Mouse (Mus musculus) limb, embryonic 11.5 days (tissue): ENCODE measurements at regions not wholly inside any gene's neighbourhood (a gene's known extent, or its start where the extent isn't known, plus 50 kb on each side); places are given as distances from the start of the nearest gene placed in this dataset.

Experiments used
- ATAC-seq: fragments of 200-750 bp; cut with Nextera tagmentation; 2 replicates; pipeline ENCODE4 v1.8.0; 2017; ENCODE audit warnings: low read depth; ENCODE audit not compliant: insufficient number of reproducible peaks, low FRiP score, low TSS enrichment
- DNase-seq: peaks from one replicate; pipeline ENCODE4 v3.0.0-alpha.2; 2015; ENCODE audit warnings: low spot score
- H3K27ac ChIP-seq: fragments of 300-500 bp; sonication (generic); replicated peaks from 2 replicates; pipeline ENCODE4 v1.5.1; 2014; ENCODE audit warnings: low read depth, mild to moderate bottlenecking, low read length
- H3K27me3 ChIP-seq: fragments of 300-500 bp; sonication (generic); 2 replicates; pipeline ENCODE4 v1.6.1; 2014; ENCODE audit warnings: mild to moderate bottlenecking, low read length, mixed read lengths; ENCODE audit not compliant: control insufficient read depth, insufficient read depth
- H3K36me3 ChIP-seq: fragments of 300-500 bp; sonication (generic); 2 replicates; pipeline ENCODE4 v1.6.1; 2014; ENCODE audit warnings: mild to moderate bottlenecking, low read length, moderate library complexity, mixed read lengths; ENCODE audit not compliant: control insufficient read depth, insufficient read depth
- H3K4me1 ChIP-seq: fragments of 300-500 bp; sonication (generic); 2 replicates; pipeline ENCODE4 v1.6.1; 2014; ENCODE audit warnings: low read length, mixed read lengths; ENCODE audit not compliant: control insufficient read depth, insufficient read depth
- H3K4me2 ChIP-seq: fragments of 300-500 bp; sonication (generic); 2 replicates; pipeline ENCODE4 v1.6.1; 2014; ENCODE audit warnings: low read depth, mild to moderate bottlenecking, moderate library complexity; ENCODE audit not compliant: severe bottlenecking
- H3K4me3 ChIP-seq: fragments of 300-500 bp; sonication (generic); 2 replicates; pipeline ENCODE4 v1.5.1; 2014; ENCODE audit warnings: low read depth, low read length
- H3K9ac ChIP-seq: fragments of 300-500 bp; sonication (generic); 2 replicates; pipeline ENCODE4 v1.6.1; 2014; ENCODE audit warnings: mild to moderate bottlenecking, low read length
- H3K9me3 ChIP-seq: fragments of 300-500 bp; sonication (generic); 2 replicates; pipeline ENCODE4 v1.6.1; 2016; ENCODE audit warnings: low read length; ENCODE audit not compliant: control insufficient read depth
- WGBS: fragments of 180-500 bp; shearing (Covaris S2); extraction: QIAGEN DNeasy Blood & Tissue Kit; methylation state at CpG from one replicate; pipeline ENCODE4 v1.1.7; 2014; 5-methylcytosine and 5-hydroxymethylcytosine counted together

DNA sequence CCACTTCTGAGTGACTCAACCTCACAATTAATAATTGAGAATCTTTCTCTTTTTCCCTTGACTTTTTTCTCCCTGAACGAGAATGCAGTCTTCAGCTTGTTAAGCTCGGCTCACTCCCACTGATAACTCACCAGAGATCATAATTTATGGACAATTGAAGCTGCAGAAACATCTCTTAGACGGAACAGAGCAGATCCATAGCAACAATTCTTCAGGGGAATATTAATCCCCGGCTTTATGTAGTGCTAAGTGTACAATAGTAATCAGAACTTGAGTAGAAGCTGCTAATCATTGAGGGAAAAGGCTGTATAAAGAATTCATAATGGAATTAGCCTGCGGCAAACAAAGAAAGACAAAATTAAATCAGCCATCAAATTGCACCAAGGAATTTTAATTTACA lies 395.0 kb upstream of the Spred2 start:
- DNase-seq (no peak), ATAC-seq (no peak)
- Histone ChIP-seq H3K9ac (no peak overlapping the region), H3K27me3 (no peaks in the 10 kb centered on the region), H3K9me3 (no peaks in the 10 kb centered on the region), H3K4me1 (0 out of 2 replicates have a peak, but pooled peaks cover 6% of the 10 kb centered on the region), H3K4me3 (no peak overlapping the region), H3K27ac (no peak overlapping the region), H3K36me3 (no peaks in the 10 kb centered on the region), H3K4me2 (no peak overlapping the region)
- 53% methylated on average over 5 of the region's 5 CpGs for WGBS

DNA sequence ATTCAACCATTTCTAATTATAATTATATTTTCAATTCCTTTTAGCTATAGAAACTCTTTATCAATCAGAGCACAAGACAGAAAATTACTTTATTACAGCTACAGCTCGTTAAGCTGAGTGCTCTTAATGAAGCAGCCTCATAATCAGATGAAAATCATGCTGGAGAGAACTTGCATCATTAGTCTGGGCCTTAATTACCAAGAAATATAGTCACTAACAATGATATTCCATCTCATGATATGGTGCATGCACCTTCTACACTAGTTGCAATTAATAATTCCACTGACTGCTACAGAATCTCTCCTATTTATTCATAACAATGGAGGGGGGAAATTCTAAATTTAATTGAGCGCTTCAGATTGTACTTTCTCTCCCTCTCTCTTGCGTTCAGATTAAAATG lies 393.5 kb upstream of the Spred2 start:
- Histone ChIP-seq H3K4me2 (no peak overlapping the region), H3K4me1 (0 out of 2 replicates have a peak, but pooled peaks cover 6% of the 10 kb centered on the region), H3K9me3 (no peaks in the 10 kb centered on the region), H3K9ac (no peak overlapping the region), H3K27ac (no peak overlapping the region), H3K27me3 (no peaks in the 10 kb centered on the region), H3K36me3 (no peaks in the 10 kb centered on the region), H3K4me3 (no peak overlapping the region)
- ATAC-seq (no peak), DNase-seq (no peak)
- 74% methylated on average over 3 of the region's 3 CpGs for WGBS

DNA sequence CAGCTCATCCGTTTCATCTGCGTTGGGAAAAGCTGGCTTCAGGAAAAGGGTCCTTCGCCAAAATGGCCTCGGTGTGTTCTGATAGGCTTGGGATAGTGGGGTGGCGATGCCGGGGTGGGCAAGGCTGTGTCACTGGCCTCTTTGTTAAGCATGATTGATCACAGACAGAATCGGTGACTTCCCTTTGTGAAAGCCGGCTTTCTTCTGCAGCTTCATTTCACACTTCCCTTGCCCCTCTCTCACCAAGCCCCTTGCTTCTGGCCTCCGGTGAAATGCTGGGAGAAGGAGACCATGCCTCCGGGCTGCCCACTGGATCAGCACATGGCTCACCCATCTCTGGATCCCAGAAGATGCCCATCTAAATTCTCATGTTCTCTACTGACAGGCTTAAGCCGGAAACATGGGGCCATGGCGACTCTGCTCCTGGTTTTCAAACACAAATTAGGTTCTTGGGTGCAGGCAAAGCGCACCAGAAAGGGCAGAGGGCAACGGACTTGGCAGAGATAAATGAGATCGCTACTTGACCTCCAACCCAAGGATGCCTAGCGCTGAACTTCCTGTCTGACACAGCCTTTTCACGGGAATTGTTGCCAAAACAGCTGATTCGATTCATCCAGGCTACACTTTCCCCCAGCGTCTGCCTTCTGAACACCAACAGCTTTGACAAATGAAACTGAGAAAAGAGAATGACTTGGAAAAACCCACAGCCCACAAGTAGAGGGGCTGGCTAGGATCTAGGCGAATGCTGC lies 392.7 kb upstream of the Spred2 start:
- no peak overlapping the region for H3K4me3 ChIP-seq
- no peak for ATAC-seq
- peak overlapping the region; percentile 1; the same call in 1 of the 2 replicates for H3K4me2 ChIP-seq
- H3K27me3 ChIP-seq: no peaks in the 10 kb centered on the region
- H3K36me3 ChIP-seq: no peaks in the 10 kb centered on the region
- H3K9me3 ChIP-seq: no peaks in the 10 kb centered on the region
- 0 out of 2 replicates have a peak, but pooled peaks cover 6% of the 10 kb centered on the region for H3K4me1 ChIP-seq
- H3K27ac ChIP-seq: no peak overlapping the region
- DNase-seq: peak; percentile 36
- WGBS: 15% methylated on average over 20 of the region's 20 CpGs
- H3K9ac ChIP-seq: no peak overlapping the region

DNA sequence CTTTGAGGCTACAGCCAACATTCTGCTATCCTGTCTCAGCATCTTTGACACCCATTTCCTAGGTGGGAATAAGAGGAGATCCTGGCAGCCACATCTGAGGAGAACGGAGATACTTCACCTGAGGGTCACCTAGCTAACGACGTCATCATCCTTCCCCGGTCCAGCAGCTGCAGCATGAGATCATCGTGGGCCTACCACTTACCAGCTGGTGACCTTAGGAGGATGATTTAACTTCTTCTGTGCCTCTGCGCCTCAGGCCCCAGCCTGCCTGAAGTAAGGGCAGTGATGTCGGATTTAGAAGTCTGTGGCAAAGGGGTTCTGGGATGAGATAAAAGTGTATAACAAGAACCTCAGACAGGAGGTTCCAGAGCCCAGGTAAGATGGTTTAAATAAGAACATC lies 391.3 kb upstream of the Spred2 start:
- Histone ChIP-seq H3K27me3 (no peaks in the 10 kb centered on the region), H3K9me3 (no peaks in the 10 kb centered on the region), H3K36me3 (no peaks in the 10 kb centered on the region), H3K4me3 (no peak overlapping the region), H3K4me1 (0 out of 2 replicates have a peak, but pooled peaks cover 6% of the 10 kb centered on the region), H3K4me2 (no peak overlapping the region), H3K27ac (no peak overlapping the region), H3K9ac (no peak overlapping the region)
- 75% methylated on average over 7 of the region's 7 CpGs for WGBS
- ATAC-seq (no peak), DNase-seq (no peak)

DNA sequence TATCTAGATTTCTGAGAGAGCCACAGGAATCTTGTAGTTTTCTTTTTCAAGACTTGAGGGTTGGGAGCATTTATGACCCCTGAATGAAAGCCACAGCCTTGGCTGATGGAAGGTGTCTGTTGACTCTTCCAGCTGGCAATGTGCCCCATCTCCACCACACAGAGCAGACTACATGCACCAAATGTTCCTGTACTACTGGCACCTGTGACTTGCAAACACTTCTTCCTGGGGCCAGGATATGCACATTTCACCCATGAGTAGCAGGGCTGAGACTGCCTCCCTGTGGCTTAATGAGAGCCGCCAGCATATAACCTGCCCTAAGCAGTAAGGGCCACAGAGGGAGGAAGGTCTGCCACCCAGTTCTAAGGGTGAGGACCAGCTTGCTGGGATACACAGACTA lies 390.5 kb upstream of the Spred2 start:
- no peak overlapping the region for H3K4me3 ChIP-seq
- H3K9ac ChIP-seq: no peak overlapping the region
- 0 out of 2 replicates have a peak, but pooled peaks cover 6% of the 10 kb centered on the region for H3K4me1 ChIP-seq
- H3K27ac ChIP-seq: no peak overlapping the region
- no peaks in the 10 kb centered on the region for H3K9me3 ChIP-seq
- no peak overlapping the region for H3K4me2 ChIP-seq
- no peaks in the 10 kb centered on the region for H3K27me3 ChIP-seq
- 74% methylated on average over 1 of the region's 1 CpGs for WGBS
- no peak for ATAC-seq
- H3K36me3 ChIP-seq: no peaks in the 10 kb centered on the region
- no peak for DNase-seq

DNA sequence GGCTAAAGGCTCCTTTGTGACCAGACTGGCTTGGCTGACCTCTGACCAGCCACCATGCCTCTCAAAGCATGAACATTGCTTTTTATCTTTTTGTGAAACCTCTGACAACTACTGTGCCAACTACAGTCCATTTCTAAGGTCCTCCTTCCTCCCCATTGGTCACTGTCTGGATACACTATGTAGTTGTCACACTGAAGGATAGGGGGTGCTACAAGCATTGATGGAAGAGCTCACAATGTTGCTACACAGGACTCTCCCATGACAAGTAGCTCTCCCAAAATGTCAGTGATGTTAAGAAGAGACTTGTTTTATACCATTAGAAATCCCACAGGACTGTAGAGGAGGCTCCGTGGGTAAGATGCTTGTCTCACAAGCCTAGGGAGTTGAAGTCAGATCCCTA lies 389.0 kb upstream of the Spred2 start:
- 85% methylated on average over 1 of the region's 1 CpGs for WGBS
- Histone ChIP-seq H3K9ac (no peak overlapping the region), H3K9me3 (no peaks in the 10 kb centered on the region), H3K4me2 (no peak overlapping the region), H3K27me3 (no peaks in the 10 kb centered on the region), H3K27ac (no peak overlapping the region), H3K4me1 (0 out of 2 replicates have a peak, but pooled peaks cover 6% of the 10 kb centered on the region), H3K36me3 (no peaks in the 10 kb centered on the region), H3K4me3 (no peak overlapping the region)
- DNase-seq (no peak), ATAC-seq (no peak)

DNA sequence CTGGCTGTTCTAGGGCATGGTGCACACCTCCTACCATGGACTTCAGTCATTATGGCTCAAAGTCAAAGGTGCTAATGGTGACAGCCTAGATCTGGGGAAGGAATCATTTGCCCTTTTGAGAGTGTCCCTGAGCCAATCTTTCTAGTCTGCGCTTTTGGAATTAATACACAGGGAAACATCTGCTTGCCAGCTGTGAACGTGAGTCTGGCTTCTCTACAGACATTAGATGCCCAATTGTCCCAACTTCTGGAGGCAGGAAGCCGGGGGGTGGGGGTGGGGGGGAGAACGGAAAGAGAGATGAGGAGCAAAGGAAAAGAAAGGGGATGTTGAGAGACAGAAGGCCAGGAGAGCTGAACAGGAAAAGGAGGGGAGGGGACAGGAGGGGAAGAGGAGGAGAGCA lies 377.9 kb upstream of the Spred2 start:
- no peaks in the 10 kb centered on the region for H3K4me1 ChIP-seq
- DNase-seq (peak; percentile 40), ATAC-seq (no peak)
- no peaks in the 10 kb centered on the region for H3K27me3 ChIP-seq
- WGBS: 20% methylated on average over 4 of the region's 4 CpGs
- no peak overlapping the region for H3K9ac ChIP-seq
- no peak overlapping the region for H3K4me3 ChIP-seq
- no peaks in the 10 kb centered on the region for H3K36me3 ChIP-seq
- H3K4me2 ChIP-seq: no peak overlapping the region
- H3K9me3 ChIP-seq: no peaks in the 10 kb centered on the region
- H3K27ac ChIP-seq: no peak overlapping the region

DNA sequence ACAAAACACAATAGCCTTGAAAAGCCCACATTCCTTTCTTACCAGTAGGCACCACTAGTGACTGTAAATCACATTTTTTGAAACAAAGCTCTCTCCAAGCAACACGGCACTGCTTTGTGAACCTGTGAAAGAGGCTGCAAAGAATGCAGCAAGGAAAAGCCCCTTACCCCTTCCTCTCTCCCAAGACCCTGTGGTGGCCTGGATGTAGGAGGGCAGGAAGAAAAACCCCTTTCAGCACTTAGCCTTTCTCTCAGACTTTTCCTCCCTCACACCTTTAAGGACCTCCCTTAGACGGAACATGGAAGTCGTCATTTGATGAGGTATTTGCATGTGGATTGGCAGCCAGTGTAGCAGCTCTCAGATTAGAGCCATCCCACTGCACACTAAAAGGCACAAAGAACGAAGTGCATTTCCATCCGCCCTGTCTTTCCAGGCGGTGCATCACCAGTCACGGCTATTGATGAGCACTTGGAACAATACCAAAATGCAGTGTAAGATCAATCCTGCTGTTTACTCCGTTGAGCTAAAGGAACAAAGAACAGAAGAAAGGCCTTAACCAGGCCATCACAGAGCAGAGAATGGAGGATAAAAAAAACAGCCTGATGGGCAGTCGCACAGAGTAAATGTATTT lies 369.7 kb upstream of the Spred2 start:
- H3K27ac ChIP-seq: no peak overlapping the region
- DNase-seq (no peak), ATAC-seq (no peak)
- no peak overlapping the region for H3K4me3 ChIP-seq
- no peak overlapping the region for H3K4me2 ChIP-seq
- no peaks in the 10 kb centered on the region for H3K36me3 ChIP-seq
- WGBS: 68% methylated on average over 9 of the region's 9 CpGs
- no peaks in the 10 kb centered on the region for H3K27me3 ChIP-seq
- no peaks in the 10 kb centered on the region for H3K4me1 ChIP-seq
- H3K9me3 ChIP-seq: no peaks in the 10 kb centered on the region
- no peak overlapping the region for H3K9ac ChIP-seq
